Comparison of ENCODE assay signal across 9 mouse cellular contexts in the genomic region with DNA sequence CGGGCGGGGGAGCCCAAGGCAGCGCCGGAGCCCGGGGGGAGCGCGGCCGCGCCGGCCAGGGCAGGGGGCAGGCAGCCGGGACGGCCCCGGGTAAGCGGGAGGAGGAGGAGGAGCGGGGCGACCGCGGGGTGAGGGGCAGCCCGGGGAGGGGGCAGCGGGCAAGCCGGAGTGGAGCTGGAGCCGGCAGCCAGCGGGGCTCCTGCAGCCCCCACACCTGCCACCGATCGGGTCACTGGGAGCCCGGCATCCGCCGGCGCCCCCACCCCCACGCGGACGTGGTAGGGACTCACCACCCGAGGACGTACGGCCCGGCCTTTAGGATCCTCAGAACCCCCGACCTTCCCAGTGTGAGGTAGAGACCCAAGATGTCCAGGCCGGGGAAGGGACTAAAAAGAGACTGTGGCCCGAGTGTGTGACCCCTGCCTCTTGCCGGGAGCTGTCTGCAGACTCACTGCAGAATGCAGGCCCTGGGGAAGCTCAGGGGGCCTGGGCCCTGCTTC. TPM values are rescaled to one million over a fixed set of nuclear protein-coding genes. Genes with fewer than 3 reads are reported as not detected.
A peak's percentile ranks its signal among the peaks of the same experiment; 100 is the strongest.
DNase-seq lines count a peak whose midpoint lies in the region; TF ChIP-seq lines count a peak whose summit lies in the region.
"Had no signal": no experiment of that assay in that cellular context is flagged by ENCODE, and none has a peak within 500 bp of the region (broad histone marks: within the 10 kb centered on the region; RNA-seq: fewer than 3 reads in every experiment).

No protein-coding gene starts in this region.

- no peaks in the 10 kb centered on the region for H3K9me3 ChIP-seq in hindbrain, embryonic 10.5 days
- no peaks in the 10 kb centered on the region for H3K9me3 ChIP-seq in midbrain, embryonic 10.5 days (replicated peaks)

- TF ChIP-seq CTCF in testis, adult 2 months (IDR thresholded peaks at IDR 0.05; ENCODE audit: control insufficient read depth, insufficient read depth, insufficient replicate concordance, low read depth, low read length), result no peak

- H3K4me3 ChIP-seq in testis, adult 2 months (ENCODE audit: control insufficient read depth, low read depth, low read length), result peak overlapping the region; percentile 41
- H3K4me3 ChIP-seq in hindbrain, embryonic 10.5 days, result peak overlapping the region; percentile 85
- peak overlapping the region; percentile 91 for H3K4me3 ChIP-seq in midbrain, embryonic 10.5 days

- no peaks in the 10 kb centered on the region for H3K36me3 ChIP-seq in testis, adult 2 months (ENCODE audit: control insufficient read depth, insufficient read depth, low read length)
- no peaks in the 10 kb centered on the region for H3K36me3 ChIP-seq in hindbrain, embryonic 10.5 days
- no peaks in the 10 kb centered on the region for H3K36me3 ChIP-seq in midbrain, embryonic 10.5 days

- DNase-seq in cerebellum, adult 11 months, result peak; percentile 33
- DNase-seq in cerebellum, adult 9-10 months, result no peak
- DNase-seq in testis, postnatal 14 days (ENCODE audit: low spot score), result no peak
- DNase-seq in hindbrain, embryonic 10.5 days (ENCODE audit: low spot score), result peak; percentile 35
- peak; percentile 47 for DNase-seq in midbrain, embryonic 10.5 days (ENCODE audit: low spot score)
- DNase-seq in layer of hippocampus, postnatal 14 days (ENCODE audit: low spot score in 2 of 2), result no peak
- no peak for DNase-seq in c-Kit-positive CD71-positive TER-119-positive erythroid progenitor cells, embryonic 14.5 days (ENCODE audit: low spot score)

- no peaks in the 10 kb centered on the region for H3K27me3 ChIP-seq in testis, adult 2 months (ENCODE audit: control insufficient read depth, insufficient read depth, low read length)
- H3K27me3 ChIP-seq in hindbrain, embryonic 10.5 days (ENCODE audit: insufficient read depth, poor library complexity, severe bottlenecking), result peaks cover 23% of the 10 kb centered on the region
- peaks cover 39% of the 10 kb centered on the region for H3K27me3 ChIP-seq in midbrain, embryonic 10.5 days (ENCODE audit: low read depth, poor library complexity, severe bottlenecking)

- H3K4me1 ChIP-seq in testis, adult 2 months (ENCODE audit: control insufficient read depth, insufficient read depth, low read length), result peaks cover 6% of the 10 kb centered on the region
- H3K4me1 ChIP-seq in hindbrain, embryonic 10.5 days (replicated peaks), result peaks cover 28% of the 10 kb centered on the region
- H3K4me1 ChIP-seq in midbrain, embryonic 10.5 days, result peaks cover 29% of the 10 kb centered on the region

- TF ChIP-seq POLR2A in testis, adult 2 months (IDR thresholded peaks at IDR 0.05; ENCODE audit: control insufficient read depth, low read depth, low read length), result no peak

- WGBS in hindbrain, embryonic 10.5 days, result under 1% methylated on average over 39 of the region's 40 CpGs
- WGBS in midbrain, embryonic 10.5 days, result under 1% methylated on average over 37 of the region's 40 CpGs

- no peak overlapping the region for H3K27ac ChIP-seq in testis, adult 2 months (ENCODE audit: control insufficient read depth, insufficient read depth, low read depth, low read length)
- H3K27ac ChIP-seq in hindbrain, embryonic 10.5 days, result peak overlapping the region; percentile 93
- peak overlapping the region; percentile 91 for H3K27ac ChIP-seq in midbrain, embryonic 10.5 days (replicated peaks)

RNA-seq across cellular contexts. Expression of gene Rasl10b, which starts 0.9 kb away (rescaled TPM):
- 2.0 and 2.1 TPM in 2 replicates for polyA plus RNA-seq in testis, adult 2 months (2012; rRNA removed)
- polyA plus RNA-seq in hindbrain, embryonic 10.5 days (2016; fragmentation: Nextera tagmentation; extraction: Ambion mirVana), result 4.3 and 11.1 TPM in 2 replicates
- 3.9 and 6.5 TPM in 2 replicates for polyA plus RNA-seq in midbrain, embryonic 10.5 days (2016; fragmentation: Nextera tagmentation; extraction: Ambion mirVana)
- total RNA-seq in layer of hippocampus, postnatal 14 days (2021), result 100 to 1,000 TPM; 219 to 224 TPM

RNA-seq across cellular contexts. Expression of gene Gas2l2, which starts 19.4 kb away (rescaled TPM):
- 0.08 TPM in 1 of 2 replicates, not detected in the other for polyA plus RNA-seq in testis, adult 2 months (2012; rRNA removed)
- polyA plus RNA-seq in hindbrain, embryonic 10.5 days (2016; fragmentation: Nextera tagmentation; extraction: Ambion mirVana), result 0.27 and 0.39 TPM in 2 replicates
- polyA plus RNA-seq in midbrain, embryonic 10.5 days (2016; fragmentation: Nextera tagmentation; extraction: Ambion mirVana), result 0.09 TPM in 1 of 2 replicates, not detected in the other
- 1 to 10 TPM in 1 of 2 experiments, under 1 TPM in 1; 0.29 to 1.0 TPM for total RNA-seq in layer of hippocampus, postnatal 14 days (2021)
- polyA plus RNA-seq: C2C12 had no signal

RNA-seq across cellular contexts. Expression of gene 1700020L24Rik, which starts 27.6 kb away (rescaled TPM):
- polyA plus RNA-seq in testis, adult 2 months (2012; rRNA removed), result 256 and 289 TPM in 2 replicates
- 0.97 TPM in 1 of 2 replicates, not detected in the other for polyA plus RNA-seq in hindbrain, embryonic 10.5 days (2016; fragmentation: Nextera tagmentation; extraction: Ambion mirVana)
- 0.54 TPM in 1 of 2 replicates, not detected in the other for polyA plus RNA-seq in midbrain, embryonic 10.5 days (2016; fragmentation: Nextera tagmentation; extraction: Ambion mirVana)
- not detected for total RNA-seq in layer of hippocampus, postnatal 14 days (2021)

RNA-seq across cellular contexts. Expression of gene Mmp28, which starts 53.0 kb away (rescaled TPM):
- 0.58 and 0.93 TPM in 2 replicates for polyA plus RNA-seq in testis, adult 2 months (2012; rRNA removed)
- polyA plus RNA-seq in hindbrain, embryonic 10.5 days (2016; fragmentation: Nextera tagmentation; extraction: Ambion mirVana), result 1.1 and 1.3 TPM in 2 replicates
- polyA plus RNA-seq in midbrain, embryonic 10.5 days (2016; fragmentation: Nextera tagmentation; extraction: Ambion mirVana), result 1.2 and 1.6 TPM in 2 replicates
- total RNA-seq in layer of hippocampus, postnatal 14 days (2021), result 1 to 10 TPM; 3.2 to 3.3 TPM

Comparison
In these comparisons a context has a peak if more than half of its experiments do, and no peak if none do; other contexts are left out.
1. DNase-seq: peak in cerebellum, adult 11 months (single experiment), hindbrain, embryonic 10.5 days (single experiment) and midbrain, embryonic 10.5 days (single experiment); none in cerebellum, adult 9-10 months (single experiment), testis, postnatal 14 days (single experiment), layer of hippocampus, postnatal 14 days (0 of 2) and c-Kit-positive CD71-positive TER-119-positive erythroid progenitor cells, embryonic 14.5 days (single experiment).
2. H3K4me3 ChIP-seq: peak in every context shown above with its lines; median percentile 91 in midbrain, embryonic 10.5 days; 85 in hindbrain, embryonic 10.5 days; 41 in testis, adult 2 months.
3. RNA of gene 1700020L24Rik, which starts 27.6 kb away (polyA plus RNA-seq): 256 to 289 TPM in testis, adult 2 months; 0.97 TPM in hindbrain, embryonic 10.5 days and 0.54 TPM in midbrain, embryonic 10.5 days; every median in the first group is over 100 times any median in the second.